Mouse (Mus musculus) hindbrain, embryonic 16.5 days (tissue): ENCODE data around the gene Rdh13. TPM values are rescaled to one million over a fixed set of nuclear protein-coding genes. Genes with fewer than 3 reads are reported as not detected.

ENCODE experiments used
- ATAC-seq: fragments of 200-750 bp; cut with Nextera tagmentation; 2 replicates; pipeline ENCODE4 v1.8.0; 2017; ENCODE audit warnings: moderate TSS enrichment, moderate library complexity
- H3K27ac ChIP-seq: fragments of 300-500 bp; sonication (generic); 2 replicates; pipeline ENCODE4 v1.5.1; 2014; ENCODE audit warnings: low read depth, mild to moderate bottlenecking, control low read depth, low read length, moderate library complexity
- H3K27me3 ChIP-seq: fragments of 300-500 bp; sonication (generic); replicated peaks from 2 replicates; pipeline ENCODE4 v1.6.1; 2014; ENCODE audit warnings: low read length; ENCODE audit not compliant: control insufficient read depth, insufficient read depth
- H3K36me3 ChIP-seq: fragments of 300-500 bp; sonication (generic); 2 replicates; pipeline ENCODE4 v1.6.1; 2014; ENCODE audit warnings: mild to moderate bottlenecking, low read length, moderate library complexity, mixed read lengths; ENCODE audit not compliant: control insufficient read depth, insufficient read depth
- H3K4me1 ChIP-seq: fragments of 300-500 bp; sonication (generic); 2 replicates; pipeline ENCODE4 v1.6.1; 2014; ENCODE audit warnings: low read depth, low read length; ENCODE audit not compliant: control insufficient read depth, insufficient read depth
- H3K4me2 ChIP-seq: fragments of 300-500 bp; sonication (generic); 2 replicates; pipeline ENCODE4 v1.6.1; 2014; ENCODE audit warnings: mild to moderate bottlenecking, low read length, control low read depth, moderate library complexity
- H3K4me3 ChIP-seq: fragments of 300-500 bp; sonication (generic); 2 replicates; pipeline ENCODE4 v1.5.1; 2014; ENCODE audit warnings: mild to moderate bottlenecking, low read length, control low read depth, moderate library complexity
- H3K9ac ChIP-seq: fragments of 300-500 bp; sonication (generic); 2 replicates; pipeline ENCODE4 v1.6.1; 2014; ENCODE audit warnings: low read depth, mild to moderate bottlenecking, control low read depth, low read length, moderate library complexity
- H3K9me3 ChIP-seq: fragments of 300-500 bp; sonication (generic); 2 replicates; pipeline ENCODE4 v1.6.1; 2014; ENCODE audit warnings: mild to moderate bottlenecking, low read length, moderate library complexity; ENCODE audit not compliant: control insufficient read depth
- WGBS: fragments of 180-500 bp; shearing (Covaris S2); extraction: QIAGEN DNeasy Blood & Tissue Kit; methylation state at CpG from one replicate; pipeline ENCODE4 v1.1.7; 2014; 5-methylcytosine and 5-hydroxymethylcytosine counted together
- polyA plus RNA-seq: library from polyadenylated mRNA; unstranded; fragments of >200 nt; fragmentation: Nextera tagmentation; extraction: Ambion mirVana; gene quantifications from 2 replicates; pipeline ENCODE4 v1.2.1, GENCODE M21; 2015

Gene Rdh13
- polyA plus RNA-seq = 43.3 and 43.5 TPM in 2 replicates

- Histone ChIP-seq H3K27me3 (no peaks in the 10 kb centered on the region), H3K36me3 (peaks cover 23% of the 10 kb centered on the region), H3K9me3 (no peaks in the 10 kb centered on the region), H3K4me3 (peak within 1 kb of the TSS; percentile 66), H3K9ac (peak within 1 kb of the TSS; percentile 81), H3K4me1 (peaks cover 4% of the 10 kb centered on the region), H3K4me2 (peak within 1 kb of the TSS; percentile 54), H3K27ac (peak within 1 kb of the TSS; percentile 87)
- ATAC-seq = peak; percentile 96
- under 1% methylated on average over 34 of the region's 35 CpGs for WGBS
Measured at GRCm38 (mm10) chr7:4445216-4445791, at the start of gene Rdh13. Gene Rdh13 (minus strand): TSS chr7:4445649.

GRCm38 (mm10) chr7:4493991-4494390 is 48.5 kb upstream of the Rdh13 start:
- H3K36me3 ChIP-seq = peaks cover 6% of the 10 kb centered on the region; the same call in 1 of the 2 replicates
- H3K27ac ChIP-seq = no peak overlapping the region
- H3K9ac ChIP-seq = no peak overlapping the region
- no peaks in the 10 kb centered on the region for H3K9me3 ChIP-seq
- 100% methylated on average over 1 of the region's 1 CpGs for WGBS
- H3K27me3 ChIP-seq = no peaks in the 10 kb centered on the region
- no peak overlapping the region for H3K4me2 ChIP-seq
- no peak for ATAC-seq
- peaks cover 15% of the 10 kb centered on the region for H3K4me1 ChIP-seq
- no peak overlapping the region for H3K4me3 ChIP-seq

GRCm38 (mm10) chr7:4492284-4493224 is 47.1 kb upstream of the Rdh13 start:
- Histone ChIP-seq H3K4me1 (peaks cover 1% of the 10 kb centered on the region), H3K9me3 (no peaks in the 10 kb centered on the region), H3K4me2 (no peak overlapping the region), H3K36me3 (peaks cover 6% of the 10 kb centered on the region; the same call in 1 of the 2 replicates), H3K9ac (no peak overlapping the region), H3K4me3 (no peak overlapping the region), H3K27me3 (no peaks in the 10 kb centered on the region), H3K27ac (no peak overlapping the region)
- 88% methylated on average over 13 of the region's 13 CpGs for WGBS
- no peak for ATAC-seq

- Histone ChIP-seq H3K27ac (no peak overlapping the region), H3K27me3 (no peaks in the 10 kb centered on the region), H3K36me3 (peaks cover 16% of the 10 kb centered on the region), H3K4me3 (no peak overlapping the region), H3K4me2 (no peak overlapping the region), H3K4me1 (no peaks in the 10 kb centered on the region), H3K9ac (no peak overlapping the region), H3K9me3 (no peaks in the 10 kb centered on the region)
- WGBS = 86% methylated on average over 6 of the region's 6 CpGs
- ATAC-seq = no peak
Measured at GRCm38 (mm10) chr7:4491308-4491707, 45.9 kb upstream of the Rdh13 start.

- no peak overlapping the region for H3K4me3 ChIP-seq
- 93% methylated on average over 12 of the region's 12 CpGs for WGBS
- peaks cover 51% of the 10 kb centered on the region for H3K36me3 ChIP-seq
- H3K9me3 ChIP-seq = no peaks in the 10 kb centered on the region
- no peaks in the 10 kb centered on the region for H3K27me3 ChIP-seq
- no peak overlapping the region for H3K27ac ChIP-seq
- H3K4me2 ChIP-seq = no peak overlapping the region
- H3K4me1 ChIP-seq = peaks cover 13% of the 10 kb centered on the region
- no peak for ATAC-seq
- no peak overlapping the region for H3K9ac ChIP-seq
Measured at GRCm38 (mm10) chr7:4482281-4482680, 36.8 kb upstream of the Rdh13 start.

GRCm38 (mm10) chr7:4479674-4480073 is 34.2 kb upstream of the Rdh13 start:
- no peak overlapping the region for H3K27ac ChIP-seq
- H3K4me1 ChIP-seq = peaks cover 13% of the 10 kb centered on the region
- H3K9me3 ChIP-seq = no peaks in the 10 kb centered on the region
- peaks cover 31% of the 10 kb centered on the region for H3K36me3 ChIP-seq
- H3K4me2 ChIP-seq = no peak overlapping the region
- no peak overlapping the region for H3K9ac ChIP-seq
- no peak for ATAC-seq
- H3K27me3 ChIP-seq = 0 out of 2 replicates have a peak, but pooled peaks cover 2% of the 10 kb centered on the region
- no peak overlapping the region for H3K4me3 ChIP-seq
- 28% methylated on average over 6 of the region's 6 CpGs for WGBS

GRCm38 (mm10) chr7:4478796-4479291 is 33.4 kb upstream of the Rdh13 start:
- H3K4me3 ChIP-seq = peak overlapping the region; percentile 52
- peak overlapping the region; percentile 71 for H3K27ac ChIP-seq
- H3K9ac ChIP-seq = peak overlapping the region; percentile 67
- peaks cover 9% of the 10 kb centered on the region; the same call in 1 of the 2 replicates for H3K27me3 ChIP-seq
- 2% methylated on average over 16 of the region's 16 CpGs for WGBS
- 0 out of 2 replicates have a peak, but pooled peaks have one; percentile 6 for ATAC-seq
- peaks cover 13% of the 10 kb centered on the region for H3K4me1 ChIP-seq
- no peaks in the 10 kb centered on the region for H3K9me3 ChIP-seq
- peaks cover 23% of the 10 kb centered on the region for H3K36me3 ChIP-seq
- peak overlapping the region; percentile 67 for H3K4me2 ChIP-seq

GRCm38 (mm10) chr7:4478021-4478795 is 32.8 kb upstream of the Rdh13 start:
- Histone ChIP-seq H3K27ac (peak overlapping the region; percentile 71), H3K4me3 (peak overlapping the region; percentile 52), H3K27me3 (peaks cover 14% of the 10 kb centered on the region), H3K4me2 (peak overlapping the region; percentile 67), H3K36me3 (peaks cover 17% of the 10 kb centered on the region), H3K9ac (peak overlapping the region; percentile 67), H3K9me3 (no peaks in the 10 kb centered on the region), H3K4me1 (peaks cover 13% of the 10 kb centered on the region)
- ATAC-seq = peak; percentile 96
- WGBS = under 1% methylated on average over 39 of the region's 39 CpGs
